Mouse (Mus musculus) kidney, adult 9 months (tissue): ENCODE results near the gene Pet2.

ENCODE experiments used
- DNase-seq: peaks from one replicate; pipeline ENCODE4 v3.0.0; 2022

Pet2 gene

GRCm38 (mm10) chrX:89409589-89409988 is at the start of gene Pet2:
Gene Pet2, minus strand, starts transcription at chrX:89409689.
- no peak for DNase-seq
